Mouse (Mus musculus) lung, embryonic 14.5 days (tissue): ENCODE results near the gene Herc2. TPM values are rescaled to one million over a fixed set of nuclear protein-coding genes. Genes with fewer than 3 reads are reported as not detected.

Source experiments
- ATAC-seq: fragments of 200-750 bp; cut with Nextera tagmentation; 2 replicates; pipeline ENCODE4 v1.8.0; 2017; ENCODE audit warnings: mild to moderate bottlenecking, moderate TSS enrichment, moderate library complexity; ENCODE audit not compliant: insufficient read depth
- DNase-seq: peaks from one replicate; pipeline ENCODE4 v3.0.0-alpha.2; 2015
- H3K27ac ChIP-seq: fragments of 300-500 bp; sonication (generic); 2 replicates; pipeline ENCODE4 v1.5.1; 2014; ENCODE audit warnings: low read depth, mild to moderate bottlenecking, moderate library complexity
- H3K27me3 ChIP-seq: fragments of 300-500 bp; sonication (generic); 2 replicates; pipeline ENCODE4 v1.6.1; 2014; ENCODE audit warnings: low read length, control low read depth; ENCODE audit not compliant: insufficient read depth
- H3K36me3 ChIP-seq: fragments of 300-500 bp; sonication (generic); 2 replicates; pipeline ENCODE4 v1.6.1; 2014; ENCODE audit warnings: control low read depth; ENCODE audit not compliant: insufficient read depth
- H3K4me1 ChIP-seq: fragments of 300-500 bp; sonication (generic); 2 replicates; pipeline ENCODE4 v1.6.1; 2014; ENCODE audit warnings: antibody characterized with exemption, control low read depth; ENCODE audit not compliant: insufficient read depth
- H3K4me2 ChIP-seq: fragments of 300-500 bp; sonication (generic); 2 replicates; pipeline ENCODE4 v1.6.1; 2014; ENCODE audit warnings: mild to moderate bottlenecking
- H3K4me3 ChIP-seq: fragments of 300-500 bp; sonication (generic); 2 replicates; pipeline ENCODE4 v1.5.1; 2014; ENCODE audit warnings: low read depth, low read length
- H3K9ac ChIP-seq: fragments of 300-500 bp; sonication (generic); 2 replicates; pipeline ENCODE4 v1.6.1; 2014
- H3K9me3 ChIP-seq: fragments of 300-500 bp; sonication (generic); 2 replicates; pipeline ENCODE4 v1.6.1; 2016; ENCODE audit warnings: low read depth, low read length, control low read depth
- CTCF ChIP-seq: IDR thresholded peaks from 2 replicates; pipeline ENCODE4 v1.5.1; 2016; ENCODE audit warnings: antibody characterized with exemption, low read depth
- WGBS: fragments of 180-500 bp; shearing (Covaris S2); extraction: QIAGEN DNeasy Blood & Tissue Kit; methylation state at CpG from one replicate; pipeline ENCODE4 v1.1.7; 2014; 5-methylcytosine and 5-hydroxymethylcytosine counted together
- polyA plus RNA-seq: library from polyadenylated mRNA; unstranded; fragments of >200 nt; fragmentation: Nextera tagmentation; extraction: Ambion mirVana; gene quantifications from 2 replicates; pipeline ENCODE4 v1.2.1, GENCODE M21; 2014

The Herc2 gene
- polyA plus RNA-seq, 1 experiment from 2014 or later, result 29.5 TPM

- no peak for ATAC-seq
- H3K4me2 ChIP-seq, result no peak overlapping the region
- 90% methylated on average over 10 of the region's 10 CpGs for WGBS
Measured at GRCm38 (mm10) chr7:56201483-56202218, 151.7 kb downstream of the Herc2 start.

DNA sequence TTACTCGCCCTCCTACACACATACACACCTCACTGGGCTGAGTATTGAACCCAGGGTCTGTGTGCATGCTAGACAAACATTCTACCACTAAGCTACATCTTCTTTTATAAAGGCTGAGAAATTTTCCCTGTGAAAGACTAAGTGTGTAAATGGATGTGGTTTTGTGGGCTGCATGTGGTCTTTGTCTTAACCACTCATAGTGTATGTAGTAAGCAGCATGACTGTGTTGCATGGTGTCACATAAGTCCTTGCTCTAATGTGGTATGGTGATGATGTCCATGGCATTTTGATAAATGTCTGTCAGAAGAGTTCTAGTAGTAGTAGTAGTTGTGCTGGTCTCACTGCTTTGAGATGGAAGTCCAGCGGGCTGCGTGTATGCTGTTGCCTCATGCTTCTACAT is 152.8 kb downstream of the Herc2 start:
- 88% methylated on average over 3 of the region's 3 CpGs for WGBS
- no peak for DNase-seq
- no peaks in the 10 kb centered on the region for H3K4me1 ChIP-seq
- no peak overlapping the region for H3K4me3 ChIP-seq
- TF ChIP-seq CTCF, result no peak
- no peak overlapping the region for H3K9ac ChIP-seq
- no peak overlapping the region for H3K4me2 ChIP-seq
- H3K27ac ChIP-seq, result no peak overlapping the region
- no peaks in the 10 kb centered on the region for H3K9me3 ChIP-seq
- H3K27me3 ChIP-seq, result no peaks in the 10 kb centered on the region
- no peak for ATAC-seq
- H3K36me3 ChIP-seq, result peaks cover 64% of the 10 kb centered on the region

More at GRCm38 (mm10) chr7:56201483-56202218, 151.7 kb downstream of the Herc2 start:
- H3K9me3 ChIP-seq, result no peaks in the 10 kb centered on the region
- no peaks in the 10 kb centered on the region for H3K27me3 ChIP-seq
- no peak for DNase-seq
- no peak for TF ChIP-seq CTCF
- H3K9ac ChIP-seq, result no peak overlapping the region
- no peak overlapping the region for H3K4me3 ChIP-seq
- H3K4me1 ChIP-seq, result no peaks in the 10 kb centered on the region
- H3K36me3 ChIP-seq, result peaks cover 63% of the 10 kb centered on the region
- no peak overlapping the region for H3K27ac ChIP-seq

- TF ChIP-seq CTCF, result no peak
- Histone ChIP-seq H3K36me3 (peaks cover 62% of the 10 kb centered on the region), H3K27ac (no peak overlapping the region), H3K9me3 (no peaks in the 10 kb centered on the region), H3K4me3 (no peak overlapping the region), H3K9ac (no peak overlapping the region), H3K4me2 (no peak overlapping the region), H3K27me3 (no peaks in the 10 kb centered on the region), H3K4me1 (no peaks in the 10 kb centered on the region)
- DNase-seq, result no peak
- 90% methylated on average over 2 of the region's 2 CpGs for WGBS
- no peak for ATAC-seq
Measured at GRCm38 (mm10) chr7:56203286-56203685, 153.3 kb downstream of the Herc2 start.

GRCm38 (mm10) chr7:56204877-56205276 is 154.9 kb downstream of the Herc2 start:
- no peak for TF ChIP-seq CTCF
- Histone ChIP-seq H3K27ac (no peak overlapping the region), H3K9ac (no peak overlapping the region), H3K9me3 (no peaks in the 10 kb centered on the region), H3K4me3 (no peak overlapping the region), H3K4me1 (no peaks in the 10 kb centered on the region), H3K4me2 (no peak overlapping the region), H3K36me3 (peaks cover 73% of the 10 kb centered on the region), H3K27me3 (no peaks in the 10 kb centered on the region)
- 65% methylated on average over 3 of the region's 3 CpGs for WGBS
- DNase-seq, result no peak
- ATAC-seq, result no peak

GRCm38 (mm10) chr7:56220811-56221210 is 170.8 kb downstream of the Herc2 start:
- H3K36me3 ChIP-seq, result peaks cover 74% of the 10 kb centered on the region

GRCm38 (mm10) chr7:56235794-56236423 is 185.9 kb downstream of the Herc2 start:
- H3K9me3 ChIP-seq, result no peaks in the 10 kb centered on the region
- H3K27ac ChIP-seq, result no peak overlapping the region
- no peak for DNase-seq
- no peak overlapping the region for H3K9ac ChIP-seq
- no peaks in the 10 kb centered on the region for H3K4me1 ChIP-seq
- WGBS, result 41% methylated on average over 5 of the region's 5 CpGs
- peaks cover 6% of the 10 kb centered on the region; the same call in 1 of the 2 replicates for H3K36me3 ChIP-seq
- H3K4me2 ChIP-seq, result no peak overlapping the region
- no peaks in the 10 kb centered on the region for H3K27me3 ChIP-seq
- no peak overlapping the region for H3K4me3 ChIP-seq
- no peak for TF ChIP-seq CTCF
- ATAC-seq, result no peak

More at GRCm38 (mm10) chr7:56220811-56221210, 170.8 kb downstream of the Herc2 start:
- DNase-seq, result no peak
- WGBS, result 89% methylated on average over 6 of the region's 6 CpGs
- TF ChIP-seq CTCF, result no peak
- no peak for ATAC-seq
- Histone ChIP-seq H3K4me1 (no peaks in the 10 kb centered on the region), H3K4me3 (no peak overlapping the region), H3K9me3 (no peaks in the 10 kb centered on the region), H3K4me2 (no peak overlapping the region), H3K9ac (no peak overlapping the region), H3K27me3 (no peaks in the 10 kb centered on the region), H3K27ac (no peak overlapping the region)

GRCm38 (mm10) chr7:56236617-56237016 is 186.6 kb downstream of the Herc2 start:
- no peak for TF ChIP-seq CTCF
- DNase-seq (no peak), ATAC-seq (no peak)
- H3K27me3 ChIP-seq, result no peaks in the 10 kb centered on the region
- no peak overlapping the region for H3K4me2 ChIP-seq
- H3K27ac ChIP-seq, result no peak overlapping the region
- 83% methylated on average over 3 of the region's 3 CpGs for WGBS
- no peak overlapping the region for H3K4me3 ChIP-seq
- H3K36me3 ChIP-seq, result 0 out of 2 replicates have a peak, but pooled peaks cover 3% of the 10 kb centered on the region
- no peak overlapping the region for H3K9ac ChIP-seq
- no peaks in the 10 kb centered on the region for H3K9me3 ChIP-seq
- H3K4me1 ChIP-seq, result no peaks in the 10 kb centered on the region
